Mouse (Mus musculus) brown adipose tissue, adult 24 weeks (tissue): ENCODE measurements around the gene Chrd. TPM values are rescaled to one million over a fixed set of nuclear protein-coding genes. Genes with fewer than 3 reads are reported as not detected.
A peak's percentile ranks its signal among the peaks of the same experiment; 100 is the strongest.

Experiments used
- H3K27ac ChIP-seq: fragments of 200-500 bp; replicated peaks from 2 replicates; pipeline ENCODE4 v1.5.1; 2012; ENCODE audit warnings: low read depth, mild to moderate bottlenecking, low read length
- H3K4me1 ChIP-seq: fragments of 200-500 bp; 2 replicates; pipeline ENCODE4 v1.6.1; 2012; ENCODE audit warnings: low read length, mixed read lengths; ENCODE audit not compliant: control insufficient read depth, insufficient read depth, insufficient read length
- H3K4me3 ChIP-seq: fragments of 200-500 bp; 2 replicates; pipeline ENCODE4 v1.5.1; 2012; ENCODE audit warnings: low read depth, mild to moderate bottlenecking, low read length, moderate library complexity; ENCODE audit not compliant: insufficient read depth
- polyA plus RNA-seq: library from polyadenylated mRNA; stranded (reverse); fragments of >200 nt; gene quantifications from 2 replicates; pipeline ENCODE4 v1.2.4, GENCODE M21; 2012; ENCODE audit not compliant: missing spikeins, insufficient read depth, insufficient read length

The Chrd gene
- polyA plus RNA-seq: 0.71 and 0.88 TPM in 2 replicates

- peak within 1 kb of the TSS; percentile 49 for H3K4me3 ChIP-seq
- peaks cover 5% of the 10 kb centered on the region; the same call in 1 of the 2 replicates for H3K4me1 ChIP-seq
- no peak within 1 kb of the TSS for H3K27ac ChIP-seq
Measured at GRCm38 (mm10) chr16:20732925-20733730, at the start of gene Chrd. TSS of gene Chrd (plus strand) at chr16:20733127.

GRCm38 (mm10) chr16:20690774-20691173 lies 42.2 kb upstream of the Chrd start:
- H3K27ac ChIP-seq: no peak overlapping the region
- peaks cover 6% of the 10 kb centered on the region for H3K4me1 ChIP-seq
- H3K4me3 ChIP-seq: no peak overlapping the region

GRCm38 (mm10) chr16:20691617-20692016 lies 41.3 kb upstream of the Chrd start:
- H3K4me3 ChIP-seq: no peak overlapping the region
- H3K4me1 ChIP-seq: peaks cover 6% of the 10 kb centered on the region
- H3K27ac ChIP-seq: no peak overlapping the region

- Histone ChIP-seq H3K27ac (no peak overlapping the region), H3K4me3 (no peak overlapping the region), H3K4me1 (peaks cover 6% of the 10 kb centered on the region)
Measured at GRCm38 (mm10) chr16:20692241-20692965, 40.5 kb upstream of the Chrd start.

GRCm38 (mm10) chr16:20693111-20693701 lies 39.7 kb upstream of the Chrd start, which contains the start of gene Fam131a:
TSS of gene Fam131a (plus strand) at chr16:20693241.
- Histone ChIP-seq H3K27ac (peak within 1 kb of the TSS; percentile 84), H3K4me3 (peak within 1 kb of the TSS; percentile 86), H3K4me1 (peaks cover 6% of the 10 kb centered on the region)

GRCm38 (mm10) chr16:20694781-20695180 lies 38.1 kb upstream of the Chrd start:
- peaks cover 6% of the 10 kb centered on the region for H3K4me1 ChIP-seq
- H3K4me3 ChIP-seq: peak overlapping the region; percentile 50
- peak overlapping the region; percentile 61 for H3K27ac ChIP-seq

- peaks cover 6% of the 10 kb centered on the region for H3K4me1 ChIP-seq
- peak overlapping the region; percentile 50 for H3K4me3 ChIP-seq
- H3K27ac ChIP-seq: peak overlapping the region; percentile 47
Measured at GRCm38 (mm10) chr16:20695622-20696323, 37.2 kb upstream of the Chrd start.

- H3K27ac ChIP-seq: no peak overlapping the region
- H3K4me3 ChIP-seq: no peak overlapping the region
- H3K4me1 ChIP-seq: peaks cover 6% of the 10 kb centered on the region
Measured at GRCm38 (mm10) chr16:20699266-20699665, 33.7 kb upstream of the Chrd start.

GRCm38 (mm10) chr16:20700036-20700435 lies 32.9 kb upstream of the Chrd start:
- H3K27ac ChIP-seq: no peak overlapping the region
- H3K4me1 ChIP-seq: peaks cover under 1% of the 10 kb centered on the region; the same call in 1 of the 2 replicates
- H3K4me3 ChIP-seq: no peak overlapping the region

GRCm38 (mm10) chr16:20701316-20701715 lies 31.6 kb upstream of the Chrd start:
- no peak overlapping the region for H3K4me3 ChIP-seq
- no peak overlapping the region for H3K27ac ChIP-seq
- H3K4me1 ChIP-seq: no peaks in the 10 kb centered on the region

GRCm38 (mm10) chr16:20701729-20702521 lies 31.0 kb upstream of the Chrd start:
- no peaks in the 10 kb centered on the region for H3K4me1 ChIP-seq
- no peak overlapping the region for H3K4me3 ChIP-seq
- no peak overlapping the region for H3K27ac ChIP-seq

GRCm38 (mm10) chr16:20702522-20702893 lies 30.4 kb upstream of the Chrd start:
- no peak overlapping the region for H3K27ac ChIP-seq
- H3K4me1 ChIP-seq: no peaks in the 10 kb centered on the region
- H3K4me3 ChIP-seq: no peak overlapping the region

GRCm38 (mm10) chr16:20703071-20703470 lies 29.9 kb upstream of the Chrd start:
- H3K27ac ChIP-seq: no peak overlapping the region
- H3K4me3 ChIP-seq: no peak overlapping the region
- no peaks in the 10 kb centered on the region for H3K4me1 ChIP-seq

- no peak overlapping the region for H3K4me3 ChIP-seq
- H3K27ac ChIP-seq: no peak overlapping the region
- H3K4me1 ChIP-seq: no peaks in the 10 kb centered on the region
Measured at GRCm38 (mm10) chr16:20703699-20704400, 29.1 kb upstream of the Chrd start.
